Mouse (Mus musculus) thymus, postnatal 36 days (tissue): Measurements from ENCODE around the gene Zmiz1.
A peak's percentile ranks its signal among the peaks of the same experiment; 100 is the strongest.

ENCODE experiments used
- DNase-seq, 2 experiments: peaks; one replicate each; pipeline ENCODE4 v3.0.0; 2022; ENCODE audit warnings: mixed read lengths in 2 of 2

Zmiz1 gene

DNA sequence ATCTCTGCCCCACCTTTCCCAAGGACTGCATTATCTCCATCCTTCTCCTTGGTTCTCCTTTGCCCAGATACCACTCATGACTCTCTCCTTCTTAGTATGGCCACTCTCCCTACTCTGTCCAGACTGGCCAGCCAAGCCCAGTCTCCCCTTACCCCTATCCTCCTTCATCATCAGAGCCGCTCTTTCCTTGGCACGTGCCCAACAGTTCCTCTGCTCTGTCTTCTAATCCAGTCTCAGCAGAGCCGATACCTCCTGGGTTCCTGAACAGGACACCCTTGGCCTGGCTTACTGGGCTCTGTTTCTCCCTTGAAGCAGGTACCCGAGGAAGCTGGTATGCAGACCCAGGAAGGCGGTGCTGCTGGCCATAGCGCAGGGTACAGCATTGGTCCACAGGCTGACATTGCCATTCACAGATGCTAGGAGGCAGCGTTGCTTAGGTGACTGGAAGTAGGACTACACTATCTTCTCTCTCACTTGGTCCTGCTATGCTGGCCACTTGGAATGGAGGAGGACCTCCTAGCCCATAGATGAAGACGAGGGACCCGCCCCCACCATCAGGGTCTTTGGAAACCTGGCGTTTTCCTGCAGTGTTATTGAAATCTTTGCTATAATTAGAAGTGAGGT lies 80.6 kb downstream of the Zmiz1 start:
- no peak for DNase-seq

DNA sequence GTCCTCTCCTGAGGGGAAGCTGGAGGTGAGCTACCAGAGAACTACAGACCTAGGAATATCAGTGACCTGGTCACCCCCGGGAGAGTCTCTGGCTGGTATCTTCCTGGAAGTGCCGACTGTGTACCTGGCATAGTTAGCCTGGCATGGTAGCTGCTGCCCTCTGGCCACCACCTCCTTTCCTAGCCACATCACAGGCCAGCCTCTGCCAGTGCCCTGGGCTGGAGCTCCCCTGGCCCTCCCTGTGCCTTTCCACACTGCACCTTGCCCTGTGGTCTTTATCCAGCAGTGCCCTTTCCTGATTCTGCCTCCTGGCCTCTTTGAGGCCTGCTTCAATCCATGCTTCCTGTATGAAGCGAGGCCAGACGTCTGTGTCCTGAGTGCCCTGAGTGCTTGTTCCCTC lies 81.2 kb downstream of the Zmiz1 start:
- DNase-seq = no peak

- DNase-seq = peak in 1 of 2 experiments; percentile 49
Measured at GRCm38 (mm10) chr14:25541213-25541612, 82.2 kb downstream of the Zmiz1 start.

- no peak for DNase-seq
Measured at GRCm38 (mm10) chr14:25543098-25543497, 84.1 kb downstream of the Zmiz1 start.

DNA sequence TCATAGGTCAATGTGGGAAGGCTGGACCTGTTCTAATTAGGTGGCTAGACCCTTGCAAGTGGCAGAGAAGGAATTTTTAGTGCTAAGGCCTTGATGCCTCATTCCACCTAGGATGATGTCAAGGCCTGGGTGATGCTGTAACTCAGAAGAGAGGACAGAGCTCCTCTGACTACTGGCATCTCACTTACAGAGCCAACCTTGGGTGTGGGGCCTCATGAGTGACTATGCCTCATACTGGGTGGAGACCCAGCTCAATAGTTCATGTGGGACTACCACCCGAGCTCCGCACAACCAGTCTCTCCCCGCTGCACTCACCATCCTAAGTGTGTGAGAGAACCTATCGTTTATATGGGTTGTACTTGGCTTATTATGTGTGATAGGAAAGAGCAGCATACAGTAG lies 84.9 kb downstream of the Zmiz1 start:
- no peak for DNase-seq

- DNase-seq = peak; percentile 40 to 50
Measured at GRCm38 (mm10) chr14:25546852-25547621, 88.1 kb downstream of the Zmiz1 start.

GRCm38 (mm10) chr14:25547882-25548281 lies 88.9 kb downstream of the Zmiz1 start:
- no peak for DNase-seq

DNA sequence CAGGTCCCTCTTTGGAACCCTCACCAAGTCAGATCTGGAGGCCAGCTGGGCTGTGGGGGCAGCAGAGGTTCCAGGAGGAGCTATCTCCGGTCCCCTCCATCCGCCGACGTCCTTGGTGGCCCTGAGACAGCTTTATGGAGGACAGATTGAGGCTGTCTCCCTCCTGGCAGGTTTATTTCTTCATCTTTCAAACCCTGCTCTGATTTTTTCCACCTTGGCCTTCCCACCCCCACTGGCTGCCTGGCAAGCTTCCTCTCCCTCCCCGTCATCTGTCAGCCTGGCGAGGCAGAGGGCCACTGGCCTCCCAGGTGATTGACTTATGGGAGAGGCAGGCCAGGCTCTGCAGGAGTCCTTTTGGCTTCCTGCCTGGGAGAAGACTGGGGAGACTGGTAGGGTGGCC lies 89.7 kb downstream of the Zmiz1 start:
- no peak for DNase-seq

DNA sequence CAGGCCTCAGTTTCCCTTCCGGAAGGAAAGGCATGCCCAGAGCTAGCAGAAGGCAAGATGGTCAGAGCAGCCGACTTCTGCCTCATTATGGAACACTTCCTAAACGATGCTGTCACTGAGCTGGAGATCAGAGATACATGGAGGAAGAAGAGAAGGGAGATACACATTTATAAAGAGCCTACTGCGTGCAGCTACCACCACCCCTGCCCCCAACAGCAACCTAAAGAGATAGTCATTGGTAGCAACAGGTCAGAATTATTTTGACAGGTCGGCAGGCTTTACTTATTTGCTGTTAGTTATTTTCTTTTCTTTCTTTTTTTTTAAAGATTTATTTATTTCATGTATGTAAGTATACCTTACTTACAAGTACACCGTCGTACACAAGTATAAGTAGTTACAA lies 90.1 kb downstream of the Zmiz1 start:
- no peak for DNase-seq

DNA sequence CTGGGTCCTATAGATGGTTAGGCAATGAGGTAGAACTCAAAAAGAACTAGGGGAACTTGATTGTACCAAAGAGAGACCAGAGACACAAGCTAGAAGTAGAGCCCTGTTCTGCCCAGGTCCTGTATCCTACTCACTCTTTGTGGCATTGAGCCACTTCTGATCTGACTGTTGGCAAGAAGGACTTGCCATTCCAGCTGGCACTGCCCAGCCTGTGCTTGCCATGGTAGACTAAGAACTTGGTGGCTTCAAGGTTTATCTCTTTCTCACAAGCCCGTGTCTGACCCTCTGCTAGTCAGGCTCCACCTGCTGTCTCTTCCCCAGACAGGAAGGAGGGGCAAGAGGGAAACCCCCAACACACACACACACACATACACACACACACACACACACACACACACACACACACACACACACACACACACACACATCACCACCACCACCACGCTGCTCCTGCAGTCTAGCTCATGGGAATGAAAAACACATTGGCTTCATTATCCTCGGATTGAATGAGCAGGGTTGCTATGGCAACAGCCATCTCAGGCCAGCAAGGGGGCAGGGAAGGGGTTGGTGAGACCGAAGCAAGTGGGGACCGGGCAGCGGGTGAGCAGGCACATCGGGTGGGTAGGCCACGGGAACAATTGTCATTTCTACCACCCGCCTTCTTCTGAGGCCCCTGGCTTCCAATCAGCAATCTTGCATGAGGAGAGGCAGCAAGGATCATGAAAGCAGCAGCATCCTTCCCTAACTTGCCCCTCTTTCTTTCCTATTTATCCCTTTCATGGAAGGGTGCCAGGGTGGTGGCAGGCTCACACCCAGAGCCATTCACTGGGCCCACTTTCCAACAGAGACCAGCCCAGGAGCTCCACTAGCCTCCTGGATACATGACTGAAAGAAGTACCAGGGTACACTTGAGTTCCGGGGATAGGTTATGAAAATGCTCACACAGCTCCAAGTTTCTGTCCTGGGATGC lies 91.2 kb downstream of the Zmiz1 start:
- no peak for DNase-seq

- DNase-seq = peak in 1 of 2 experiments; percentile 24
Measured at GRCm38 (mm10) chr14:25551731-25552130, 92.7 kb downstream of the Zmiz1 start.

DNA sequence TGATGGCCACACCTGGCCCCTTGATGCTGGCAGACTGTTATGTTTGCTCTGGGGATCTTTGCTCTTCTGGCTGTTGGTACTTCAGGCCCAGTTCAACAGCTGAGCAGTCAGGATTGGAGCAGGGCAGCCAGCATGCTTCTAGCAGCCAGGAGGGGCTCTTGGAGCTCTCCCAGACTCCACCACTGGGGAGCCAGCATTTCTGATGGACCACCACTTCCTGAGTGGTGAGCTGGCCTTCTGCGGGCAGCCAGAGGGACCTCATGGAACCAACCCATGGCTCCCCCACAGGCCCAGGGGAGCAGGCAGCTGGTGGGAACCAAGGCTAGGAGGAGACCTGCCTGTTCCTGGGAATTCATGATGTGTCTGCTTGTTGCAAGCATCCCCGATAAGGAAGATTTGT lies 94.4 kb downstream of the Zmiz1 start:
- no peak for DNase-seq

DNA sequence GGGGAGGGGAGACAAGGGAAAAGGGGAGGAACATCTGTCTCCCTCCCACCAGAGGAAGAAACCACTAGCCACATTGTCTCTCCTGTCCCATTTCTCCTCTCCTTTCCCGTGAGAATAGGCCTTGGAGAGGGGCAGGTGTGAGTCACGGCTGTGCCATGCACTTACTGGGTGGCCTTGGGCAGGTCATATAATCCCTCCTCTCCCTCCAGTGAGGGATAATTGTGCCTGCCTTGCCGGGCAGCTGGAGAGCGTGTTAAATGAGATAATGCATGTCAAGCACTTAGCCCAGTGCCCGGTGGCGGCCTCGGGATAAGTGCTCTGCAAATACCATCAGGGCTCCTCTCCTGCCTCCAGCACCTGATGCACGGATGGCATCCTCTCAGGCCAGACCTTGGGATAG lies 95.8 kb downstream of the Zmiz1 start:
- no peak for DNase-seq

DNA sequence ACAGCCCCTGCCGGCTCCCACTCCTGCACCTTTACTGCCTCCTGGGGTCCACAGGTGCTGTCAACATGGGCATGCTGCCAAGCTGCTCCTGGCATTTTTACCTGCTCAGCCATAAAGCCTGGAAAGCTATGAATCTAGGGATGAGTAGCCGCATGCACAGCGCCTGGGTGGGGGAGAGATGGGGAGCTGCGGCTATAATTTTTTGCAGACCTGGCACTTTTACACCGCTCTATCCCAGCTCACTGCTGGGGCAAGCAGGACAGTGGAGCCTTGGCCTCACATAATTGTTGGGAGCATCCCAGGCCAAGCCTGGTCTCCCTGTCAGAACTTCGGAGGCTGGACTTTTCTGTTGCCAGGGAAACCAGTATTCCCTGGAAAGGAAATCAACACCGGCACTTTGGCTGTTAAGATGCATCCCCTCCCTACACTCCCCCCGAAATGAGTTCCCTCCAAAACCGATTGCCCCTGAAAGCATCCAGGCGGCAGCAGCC lies 96.4 kb downstream of the Zmiz1 start:
- DNase-seq = no peak

DNA sequence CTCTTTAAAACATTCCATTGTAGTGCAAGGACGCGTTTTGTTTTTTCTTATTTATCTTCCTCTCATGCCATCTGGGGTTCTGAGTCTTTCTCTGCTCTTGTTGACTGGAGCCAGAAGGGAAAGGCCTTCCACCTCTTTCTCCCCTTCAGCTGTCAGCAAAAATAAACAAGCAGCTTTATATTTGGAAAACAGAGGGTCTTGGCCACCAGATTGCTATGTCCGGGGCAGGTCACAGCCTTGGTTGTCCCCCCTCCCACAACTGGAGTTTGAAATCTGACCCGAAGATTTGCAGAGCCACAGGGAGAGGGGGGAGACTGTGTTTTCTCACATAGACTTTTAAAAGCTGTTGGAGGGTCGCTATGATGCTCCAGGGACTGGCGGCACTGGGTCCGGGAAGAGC lies 96.9 kb downstream of the Zmiz1 start:
- no peak for DNase-seq

- DNase-seq = no peak
Measured at GRCm38 (mm10) chr14:25557014-25557413, 98.0 kb downstream of the Zmiz1 start.

DNA sequence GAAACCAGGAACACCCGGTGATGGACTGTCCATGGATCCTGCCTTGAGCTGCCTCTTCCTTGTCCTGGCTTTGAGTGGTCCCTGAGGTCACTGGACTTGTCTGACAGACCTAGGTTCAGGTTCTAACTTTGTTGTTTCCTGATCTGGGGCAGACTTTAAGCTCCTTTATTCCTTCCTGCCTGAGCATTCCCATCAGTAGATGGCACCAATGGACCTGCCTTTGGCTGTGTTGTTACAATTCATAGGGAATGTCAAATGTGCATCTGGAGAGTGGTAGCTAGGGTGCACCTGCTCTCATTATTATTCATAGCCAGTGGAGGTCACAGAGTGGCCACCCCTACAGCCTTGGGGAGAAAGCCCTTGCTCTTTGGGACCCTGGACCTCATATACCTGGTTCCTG lies 99.5 kb downstream of the Zmiz1 start:
- no peak for DNase-seq

- peak; percentile 43 to 64 for DNase-seq
Measured at GRCm38 (mm10) chr14:25559907-25560306, 100.9 kb downstream of the Zmiz1 start.

GRCm38 (mm10) chr14:25560841-25561240 lies 101.9 kb downstream of the Zmiz1 start:
- DNase-seq = no peak

GRCm38 (mm10) chr14:25561716-25562115 lies 102.7 kb downstream of the Zmiz1 start:
- no peak for DNase-seq

DNA sequence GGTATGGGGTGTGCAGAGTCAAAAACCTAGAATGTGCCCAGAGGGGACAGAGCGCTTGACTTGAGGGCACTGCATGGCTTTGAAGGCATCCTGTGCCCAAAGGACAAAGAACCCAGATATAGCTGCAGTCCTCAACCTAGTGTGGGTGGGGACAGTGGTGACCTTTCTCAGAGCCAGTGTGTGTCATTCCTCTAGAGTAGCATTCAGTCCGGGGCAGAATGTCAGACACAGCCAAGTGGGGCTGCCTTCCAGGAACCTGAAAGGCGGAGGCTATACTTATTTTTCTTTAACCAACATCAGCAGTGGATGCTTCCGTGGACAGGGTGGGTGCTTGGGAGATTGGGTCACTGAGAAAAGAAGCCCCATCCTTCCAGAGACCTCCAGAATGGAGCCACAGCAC lies 103.5 kb downstream of the Zmiz1 start:
- DNase-seq = no peak

DNA sequence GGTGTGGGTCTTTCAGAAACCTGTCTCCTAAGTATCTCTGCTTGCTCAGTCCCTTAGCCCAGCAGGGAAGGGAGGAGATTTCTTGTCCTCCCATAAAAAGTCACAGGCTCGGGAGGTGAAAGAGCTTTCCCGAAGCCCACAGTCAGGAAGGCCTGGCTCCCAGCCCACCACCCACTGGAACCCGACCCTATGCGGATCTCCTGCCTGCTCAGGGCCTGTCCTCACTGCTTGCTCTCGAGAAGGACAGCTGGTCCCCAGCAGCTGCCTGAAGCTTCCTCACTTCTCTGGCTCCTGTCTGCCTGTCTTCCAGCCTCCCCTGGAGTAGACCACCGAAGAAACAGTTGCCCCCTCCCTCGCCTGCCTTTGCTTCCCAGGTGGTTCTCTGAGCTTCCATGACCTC lies 103.9 kb downstream of the Zmiz1 start:
- DNase-seq = no peak

DNA sequence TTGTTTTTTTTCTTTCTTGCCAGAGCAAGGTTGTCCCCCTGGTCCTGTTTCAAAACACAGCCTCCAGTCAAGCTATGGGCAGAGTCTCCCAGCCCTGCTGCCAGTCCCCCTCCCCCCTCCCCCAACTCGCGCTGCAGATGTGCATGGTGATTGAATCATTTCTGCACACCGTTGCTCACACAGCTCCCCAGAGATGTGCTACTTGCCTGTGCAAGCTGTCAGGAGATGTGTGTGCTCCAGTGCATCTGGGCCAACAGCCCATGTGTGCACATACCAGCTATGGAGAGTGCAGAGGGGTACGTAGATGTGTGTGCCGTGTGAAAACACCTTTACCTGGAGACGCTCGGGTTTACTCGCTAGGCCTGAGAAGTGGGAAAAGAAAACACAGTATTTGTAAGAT lies 105.6 kb downstream of the Zmiz1 start:
- no peak for DNase-seq
